Mouse (Mus musculus): ENCODE data around the gene Usmg5. TPM values are rescaled to one million over a fixed set of nuclear protein-coding genes. Genes with fewer than 3 reads are reported as not detected.

Usmg5 gene
- polyA plus RNA-seq, 1 experiment from 2014 or later: 1,062 TPM

GRCm38 (mm10) chr19:47128835-47129234 lies 38.4 kb upstream of the Usmg5 start:
- ATAC-seq (ENCODE audit: low FRiP score) (no peak), DNase-seq (ENCODE audit: low spot score) (no peak)
- Histone ChIP-seq H3K27me3 (ENCODE audit: control insufficient read depth, insufficient read depth, low read length) (no peaks in the 10 kb centered on the region), H3K27ac (ENCODE audit: low read depth, low read length) (no peak overlapping the region), H3K4me3 (ENCODE audit: low read depth, low read length) (no peak overlapping the region), H3K36me3 (ENCODE audit: control insufficient read depth, insufficient read depth, low read length) (peaks cover 23% of the 10 kb centered on the region), H3K4me2 (replicated peaks; ENCODE audit: low read depth, low read length) (no peak overlapping the region), H3K4me1 (replicated peaks; ENCODE audit: control insufficient read depth, insufficient read depth, low read length) (no peaks in the 10 kb centered on the region), H3K9ac (ENCODE audit: low read depth, low read length) (no peak overlapping the region), H3K9me3 (ENCODE audit: control insufficient read depth, low read length) (no peaks in the 10 kb centered on the region)
- WGBS: 93% methylated on average over 11 of the region's 11 CpGs

GRCm38 (mm10) chr19:47128164-47128563 lies 37.7 kb upstream of the Usmg5 start:
- ATAC-seq (ENCODE audit: low FRiP score) (no peak), DNase-seq (ENCODE audit: low spot score) (no peak)
- WGBS: 94% methylated on average over 10 of the region's 10 CpGs
- H3K4me2 ChIP-seq (replicated peaks; ENCODE audit: low read depth, low read length): no peak overlapping the region
- H3K27ac ChIP-seq (ENCODE audit: low read depth, low read length): no peak overlapping the region
- H3K9me3 ChIP-seq (ENCODE audit: control insufficient read depth, low read length): no peaks in the 10 kb centered on the region
- H3K4me3 ChIP-seq (ENCODE audit: low read depth, low read length): no peak overlapping the region
- H3K4me1 ChIP-seq (replicated peaks; ENCODE audit: control insufficient read depth, insufficient read depth, low read length): no peaks in the 10 kb centered on the region
- no peak overlapping the region for H3K9ac ChIP-seq (ENCODE audit: low read depth, low read length)
- H3K27me3 ChIP-seq (ENCODE audit: control insufficient read depth, insufficient read depth, low read length): no peaks in the 10 kb centered on the region
- peaks cover 23% of the 10 kb centered on the region for H3K36me3 ChIP-seq (ENCODE audit: control insufficient read depth, insufficient read depth, low read length)

- Histone ChIP-seq H3K4me2 (replicated peaks; ENCODE audit: low read depth, low read length) (no peak overlapping the region), H3K9me3 (ENCODE audit: control insufficient read depth, low read length) (no peaks in the 10 kb centered on the region), H3K9ac (ENCODE audit: low read depth, low read length) (no peak overlapping the region), H3K27ac (ENCODE audit: low read depth, low read length) (no peak overlapping the region), H3K4me3 (ENCODE audit: low read depth, low read length) (no peak overlapping the region), H3K4me1 (replicated peaks; ENCODE audit: control insufficient read depth, insufficient read depth, low read length) (no peaks in the 10 kb centered on the region), H3K27me3 (ENCODE audit: control insufficient read depth, insufficient read depth, low read length) (no peaks in the 10 kb centered on the region), H3K36me3 (ENCODE audit: control insufficient read depth, insufficient read depth, low read length) (0 out of 2 replicates have a peak, but pooled peaks cover 7% of the 10 kb centered on the region)
- 30% methylated on average over 2 of the region's 2 CpGs for WGBS
- DNase-seq (ENCODE audit: low spot score): peak; percentile 68
- ATAC-seq (ENCODE audit: low FRiP score): no peak
These were observed 32.4 kb upstream of the Usmg5 start for GRCm38 (mm10) chr19:47122802-47123201.

- H3K36me3 ChIP-seq (ENCODE audit: control insufficient read depth, insufficient read depth, low read length): peaks cover 2% of the 10 kb centered on the region; the same call in 1 of the 2 replicates
- 44% methylated on average over 4 of the region's 4 CpGs for WGBS
- ATAC-seq (ENCODE audit: low FRiP score): no peak
These were observed 30.6 kb upstream of the Usmg5 start for GRCm38 (mm10) chr19:47121054-47121453.

GRCm38 (mm10) chr19:47118634-47119033 lies 28.2 kb upstream of the Usmg5 start:
- no peak for ATAC-seq (ENCODE audit: low FRiP score)
- no peaks in the 10 kb centered on the region for H3K27me3 ChIP-seq (ENCODE audit: control insufficient read depth, insufficient read depth, low read length)
- 82% methylated on average over 2 of the region's 2 CpGs for WGBS

More at GRCm38 (mm10) chr19:47121054-47121453, 30.6 kb upstream of the Usmg5 start:
- Histone ChIP-seq H3K4me2 (replicated peaks; ENCODE audit: low read depth, low read length) (no peak overlapping the region), H3K27ac (ENCODE audit: low read depth, low read length) (no peak overlapping the region), H3K4me1 (replicated peaks; ENCODE audit: control insufficient read depth, insufficient read depth, low read length) (no peaks in the 10 kb centered on the region), H3K4me3 (ENCODE audit: low read depth, low read length) (no peak overlapping the region), H3K9ac (ENCODE audit: low read depth, low read length) (no peak overlapping the region), H3K27me3 (ENCODE audit: control insufficient read depth, insufficient read depth, low read length) (no peaks in the 10 kb centered on the region), H3K9me3 (ENCODE audit: control insufficient read depth, low read length) (no peaks in the 10 kb centered on the region)
- peak; percentile 53 for DNase-seq (ENCODE audit: low spot score)

GRCm38 (mm10) chr19:47104641-47105271 lies 14.3 kb upstream of the Usmg5 start:
- Histone ChIP-seq H3K4me3 (ENCODE audit: low read depth, low read length) (no peak overlapping the region), H3K36me3 (ENCODE audit: control insufficient read depth, insufficient read depth, low read length) (peaks cover 29% of the 10 kb centered on the region), H3K27me3 (ENCODE audit: control insufficient read depth, insufficient read depth, low read length) (no peaks in the 10 kb centered on the region), H3K4me2 (replicated peaks; ENCODE audit: low read depth, low read length) (no peak overlapping the region), H3K9me3 (ENCODE audit: control insufficient read depth, low read length) (no peaks in the 10 kb centered on the region), H3K4me1 (replicated peaks; ENCODE audit: control insufficient read depth, insufficient read depth, low read length) (no peaks in the 10 kb centered on the region), H3K27ac (ENCODE audit: low read depth, low read length) (no peak overlapping the region), H3K9ac (ENCODE audit: low read depth, low read length) (no peak overlapping the region)
- WGBS: 96% methylated on average over 9 of the region's 9 CpGs
- ATAC-seq (ENCODE audit: low FRiP score) (no peak), DNase-seq (ENCODE audit: low spot score) (no peak)

More at GRCm38 (mm10) chr19:47118634-47119033, 28.2 kb upstream of the Usmg5 start:
- Histone ChIP-seq H3K4me1 (replicated peaks; ENCODE audit: control insufficient read depth, insufficient read depth, low read length) (no peaks in the 10 kb centered on the region), H3K9me3 (ENCODE audit: control insufficient read depth, low read length) (no peaks in the 10 kb centered on the region), H3K4me2 (replicated peaks; ENCODE audit: low read depth, low read length) (no peak overlapping the region), H3K9ac (ENCODE audit: low read depth, low read length) (no peak overlapping the region), H3K27ac (ENCODE audit: low read depth, low read length) (no peak overlapping the region), H3K36me3 (ENCODE audit: control insufficient read depth, insufficient read depth, low read length) (peaks cover 5% of the 10 kb centered on the region; the same call in 1 of the 2 replicates), H3K4me3 (ENCODE audit: low read depth, low read length) (no peak overlapping the region)
- DNase-seq (ENCODE audit: low spot score): no peak

- H3K9ac ChIP-seq (ENCODE audit: low read depth, low read length): no peak overlapping the region
- no peak for ATAC-seq (ENCODE audit: low FRiP score)
- H3K27me3 ChIP-seq (ENCODE audit: control insufficient read depth, insufficient read depth, low read length): no peaks in the 10 kb centered on the region
- H3K4me3 ChIP-seq (ENCODE audit: low read depth, low read length): no peak overlapping the region
- no peak overlapping the region for H3K4me2 ChIP-seq (replicated peaks; ENCODE audit: low read depth, low read length)
- no peaks in the 10 kb centered on the region for H3K9me3 ChIP-seq (ENCODE audit: control insufficient read depth, low read length)
- H3K36me3 ChIP-seq (ENCODE audit: control insufficient read depth, insufficient read depth, low read length): peaks cover 20% of the 10 kb centered on the region; the same call in 1 of the 2 replicates
- 93% methylated on average over 5 of the region's 5 CpGs for WGBS
- DNase-seq (ENCODE audit: low spot score): no peak
- H3K4me1 ChIP-seq (replicated peaks; ENCODE audit: control insufficient read depth, insufficient read depth, low read length): no peaks in the 10 kb centered on the region
- H3K27ac ChIP-seq (ENCODE audit: low read depth, low read length): no peak overlapping the region
These were observed 10.6 kb upstream of the Usmg5 start for GRCm38 (mm10) chr19:47101080-47101479.

GRCm38 (mm10) chr19:47089718-47090525 lies 525 bp downstream of the Usmg5 start:
- WGBS: 2% methylated on average over 36 of the region's 36 CpGs
- no peak for DNase-seq (ENCODE audit: low spot score)
- peak; percentile 81 for ATAC-seq (ENCODE audit: low FRiP score)
- H3K36me3 ChIP-seq (ENCODE audit: control insufficient read depth, insufficient read depth, low read length): no peaks in the 10 kb centered on the region; the same call in 1 of the 2 replicates
- peak overlapping the region; percentile 94 for H3K4me3 ChIP-seq (ENCODE audit: low read depth, low read length)
- peak overlapping the region; percentile 95 for H3K9ac ChIP-seq (ENCODE audit: low read depth, low read length)
- H3K4me1 ChIP-seq (replicated peaks; ENCODE audit: control insufficient read depth, insufficient read depth, low read length): peaks cover 5% of the 10 kb centered on the region; the same call in 1 of the 2 replicates
- no peaks in the 10 kb centered on the region for H3K27me3 ChIP-seq (ENCODE audit: control insufficient read depth, insufficient read depth, low read length)
- peak overlapping the region; percentile 69 for H3K4me2 ChIP-seq (replicated peaks; ENCODE audit: low read depth, low read length)
- H3K27ac ChIP-seq (ENCODE audit: low read depth, low read length): peak overlapping the region; percentile 56
- no peaks in the 10 kb centered on the region for H3K9me3 ChIP-seq (ENCODE audit: control insufficient read depth, low read length)
